Mouse (Mus musculus): Measurements from ENCODE around the gene Vmn1r128. TPM values are rescaled to one million over a fixed set of nuclear protein-coding genes. Genes with fewer than 3 reads are reported as not detected.
"Not testable (repeated sequence)": the region's sequence is repeated elsewhere in the genome, so short reads cannot be mapped to it uniquely, and the experiment has no call there.

The Vmn1r128 gene
- total RNA-seq (2021), result not detected
- long read RNA-seq, experiment 1, result 0 reads
- long read RNA-seq, experiment 2, result 0 reads

GRCm38 (mm10) chr7:21349073-21349472 is at the start of gene Vmn1r128:
Vmn1r128 (plus strand) TSS chr7:21349373.
- H3K4me3 ChIP-seq; DNase-seq (ENCODE audit: low spot score in 2 of 2); H3K27ac ChIP-seq: not testable (repeated sequence)

- H3K27ac ChIP-seq; DNase-seq (ENCODE audit: low spot score in 2 of 2); H3K4me3 ChIP-seq: not testable (repeated sequence)
Measured at GRCm38 (mm10) chr7:21301367-21301766, 47.8 kb upstream of the Vmn1r128 start, which contains the start of gene Vmn1r126. Vmn1r126 (minus strand) TSS chr7:21301467.

- H3K27ac ChIP-seq; DNase-seq (ENCODE audit: low spot score in 2 of 2); H3K4me3 ChIP-seq: not testable (repeated sequence)
Measured at GRCm38 (mm10) chr7:21319761-21320160, 29.4 kb upstream of the Vmn1r128 start, which contains the start of gene Vmn1r127. Vmn1r127 (minus strand) TSS chr7:21319861.

GRCm38 (mm10) chr7:21361191-21361590 is 12.0 kb downstream of the Vmn1r128 start, which contains the start of gene Vmn1r129:
Vmn1r129 (minus strand) TSS chr7:21361291.
- not testable (repeated sequence) for H3K4me3 ChIP-seq; H3K27ac ChIP-seq; DNase-seq (ENCODE audit: low spot score in 2 of 2)

Other genes starting within 250 kb of the Vmn1r128 start
- gene Vmn1r122, start 215.2 kb upstream of the Vmn1r128 start, total RNA-seq (2021), result not detected
- not detected for gene Vmn1r123, start 187.2 kb upstream of the Vmn1r128 start, total RNA-seq (2021)
- gene Gm5157, start 158.9 kb upstream of the Vmn1r128 start, total RNA-seq (2021), result not detected
- gene Vmn1r124, start 88.8 kb upstream of the Vmn1r128 start, total RNA-seq (2021), result not detected
- not detected for gene Vmn1r125, start 77.2 kb upstream of the Vmn1r128 start, total RNA-seq (2021)
- gene Vmn1r126, start 47.9 kb upstream of the Vmn1r128 start, total RNA-seq (2021), result not detected
- not detected for gene Vmn1r127, start 29.5 kb upstream of the Vmn1r128 start, total RNA-seq (2021)
- gene Vmn1r129, start 11.9 kb downstream of the Vmn1r128 start, total RNA-seq (2021), result not detected
- gene Gm6882, start 83.4 kb downstream of the Vmn1r128 start, total RNA-seq (2021), result not detected
- not detected for gene Vmn1r130, start 162.4 kb downstream of the Vmn1r128 start, total RNA-seq (2021)
- not detected for gene Vmn1r131, start 196.7 kb downstream of the Vmn1r128 start, total RNA-seq (2021)